Mouse (Mus musculus) heart, embryonic 14.5 days (tissue): ENCODE results near the gene Pou3f4. TPM values are rescaled to one million over a fixed set of nuclear protein-coding genes. Genes with fewer than 3 reads are reported as not detected.

Source experiments
- ATAC-seq: fragments of 200-750 bp; cut with Nextera tagmentation; 2 replicates; pipeline ENCODE4 v1.8.0; 2017; ENCODE audit warnings: low read depth, moderate TSS enrichment; ENCODE audit not compliant: insufficient number of reproducible peaks, insufficient read depth, low FRiP score
- H3K27ac ChIP-seq, 2 experiments: fragments of 200-500 bp in 1 of 2; fragments of 300-500 bp in 1 of 2; sonication (generic) in 1 of 2; replicated peaks in 1 of 2; 2 replicates each; pipeline ENCODE4 v1.5.1; 2012 to 2014; ENCODE audit warnings: low read depth in 2 of 2, low read length in 2 of 2, control low read depth in 1 of 2, mild to moderate bottlenecking in 1 of 2, mixed read lengths in 1 of 2; ENCODE audit not compliant: control insufficient read depth in 1 of 2, insufficient read depth in 1 of 2
- H3K27me3 ChIP-seq: fragments of 300-500 bp; sonication (generic); 2 replicates; pipeline ENCODE4 v1.6.1; 2014; ENCODE audit warnings: mild to moderate bottlenecking, low read length, control low read depth; ENCODE audit not compliant: control insufficient read depth, insufficient read depth
- H3K36me3 ChIP-seq: fragments of 300-500 bp; sonication (generic); 2 replicates; pipeline ENCODE4 v1.6.1; 2014; ENCODE audit warnings: mild to moderate bottlenecking, control low read depth, low read length, mixed read lengths; ENCODE audit not compliant: control insufficient read depth, insufficient read depth
- H3K4me1 ChIP-seq, 2 experiments: fragments of 200-500 bp in 1 of 2; fragments of 300-500 bp in 1 of 2; sonication (generic) in 1 of 2; 2 replicates each; pipeline ENCODE4 v1.6.1; 2012 to 2014; ENCODE audit warnings: low read length in 2 of 2, control low read depth in 1 of 2, mixed read lengths in 1 of 2; ENCODE audit not compliant: control insufficient read depth in 2 of 2, insufficient read depth in 2 of 2
- H3K4me2 ChIP-seq: fragments of 300-500 bp; sonication (generic); 2 replicates; pipeline ENCODE4 v1.6.1; 2014; ENCODE audit warnings: mild to moderate bottlenecking, low read length
- H3K4me3 ChIP-seq, 2 experiments: fragments of 200-500 bp in 1 of 2; fragments of 300-500 bp in 1 of 2; sonication (generic) in 1 of 2; 2 replicates each; pipeline ENCODE4 v1.5.1; 2012 to 2014; ENCODE audit warnings: low read length in 2 of 2, mild to moderate bottlenecking in 2 of 2, control low read depth in 1 of 2, low read depth in 1 of 2, moderate library complexity in 1 of 2; ENCODE audit not compliant: control insufficient read depth in 1 of 2, insufficient read depth in 1 of 2
- H3K9ac ChIP-seq: fragments of 300-500 bp; sonication (generic); 2 replicates; pipeline ENCODE4 v1.6.1; 2014; ENCODE audit warnings: mild to moderate bottlenecking, low read length
- H3K9me3 ChIP-seq: fragments of 300-500 bp; sonication (generic); 2 replicates; pipeline ENCODE4 v1.6.1; 2016; ENCODE audit warnings: low read length, control low read depth; ENCODE audit not compliant: control insufficient read depth
- WGBS: fragments of 180-500 bp; shearing (Covaris S2); extraction: QIAGEN DNeasy Blood & Tissue Kit; methylation state at CpG from one replicate; pipeline ENCODE4 v1.1.7; 2014; 5-methylcytosine and 5-hydroxymethylcytosine counted together
- polyA plus RNA-seq: library from polyadenylated mRNA; unstranded; fragments of >200 nt; fragmentation: Nextera tagmentation; extraction: Ambion mirVana; gene quantifications from 2 replicates; pipeline ENCODE4 v1.2.1, GENCODE M21; 2014

Pou3f4 gene
- polyA plus RNA-seq, 1 experiment from 2014 or later = 0.30 TPM

- no peak for ATAC-seq
- H3K9ac ChIP-seq = no peak overlapping the region
- H3K27ac ChIP-seq = no peak overlapping the region
- peak overlapping the region; percentile 73; the same call in 1 of the 2 replicates for H3K4me2 ChIP-seq
- 28% methylated on average over 5 of the region's 5 CpGs for WGBS
- peaks cover 22% of the 10 kb centered on the region for H3K27me3 ChIP-seq
- no peaks in the 10 kb centered on the region for H3K36me3 ChIP-seq
- H3K9me3 ChIP-seq = no peaks in the 10 kb centered on the region
- no peak overlapping the region for H3K4me3 ChIP-seq
- H3K4me1 ChIP-seq = no peaks in the 10 kb centered on the region; a peak in 1 of 4 replicates
These were observed 679 bp upstream of the Pou3f4 start for GRCm38 (mm10) chrX:110813401-110813800.

DNA sequence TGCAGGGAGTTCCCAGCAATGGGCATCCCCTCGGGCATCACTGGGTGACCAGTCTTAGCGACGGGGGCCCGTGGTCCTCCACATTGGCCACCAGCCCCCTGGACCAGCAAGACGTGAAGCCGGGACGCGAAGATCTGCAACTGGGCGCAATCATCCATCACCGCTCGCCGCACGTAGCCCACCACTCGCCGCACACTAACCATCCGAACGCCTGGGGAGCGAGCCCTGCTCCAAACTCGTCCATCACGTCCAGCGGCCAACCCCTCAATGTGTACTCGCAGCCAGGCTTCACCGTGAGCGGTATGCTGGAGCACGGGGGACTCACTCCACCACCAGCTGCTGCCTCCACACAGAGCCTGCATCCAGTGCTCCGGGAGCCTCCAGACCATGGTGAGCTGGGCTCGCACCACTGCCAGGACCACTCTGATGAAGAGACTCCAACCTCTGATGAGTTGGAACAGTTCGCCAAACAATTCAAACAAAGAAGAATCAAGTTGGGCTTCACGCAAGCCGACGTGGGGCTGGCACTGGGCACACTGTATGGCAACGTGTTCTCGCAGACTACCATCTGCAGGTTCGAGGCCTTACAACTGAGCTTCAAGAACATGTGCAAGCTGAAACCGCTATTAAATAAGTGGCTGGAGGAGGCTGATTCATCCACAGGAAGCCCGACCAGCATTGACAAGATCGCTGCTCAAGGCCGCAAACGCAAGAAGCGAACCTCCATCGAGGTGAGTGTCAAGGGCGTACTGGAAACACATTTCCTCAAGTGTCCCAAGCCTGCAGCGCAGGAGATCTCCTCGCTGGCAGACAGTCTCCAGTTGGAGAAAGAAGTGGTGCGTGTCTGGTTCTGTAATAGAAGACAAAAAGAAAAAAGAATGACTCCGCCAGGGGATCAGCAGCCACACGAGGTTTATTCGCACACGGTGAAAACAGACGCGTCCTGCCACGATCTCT is 790 bp downstream of the Pou3f4 start:
- WGBS = 17% methylated on average over 52 of the region's 52 CpGs
- Histone ChIP-seq H3K27me3 (peaks cover 25% of the 10 kb centered on the region), H3K4me2 (peak overlapping the region; percentile 73), H3K4me3 (peak overlapping the region; percentile 46 to 60), H3K9me3 (no peaks in the 10 kb centered on the region), H3K27ac (no peak overlapping the region), H3K9ac (0 out of 2 replicates have a peak overlapping the region, but pooled peaks have one; percentile 11), H3K4me1 (no peaks in the 10 kb centered on the region; a peak in 1 of 4 replicates), H3K36me3 (no peaks in the 10 kb centered on the region)
- 0 out of 2 replicates have a peak, but pooled peaks have one; percentile 13 for ATAC-seq

DNA sequence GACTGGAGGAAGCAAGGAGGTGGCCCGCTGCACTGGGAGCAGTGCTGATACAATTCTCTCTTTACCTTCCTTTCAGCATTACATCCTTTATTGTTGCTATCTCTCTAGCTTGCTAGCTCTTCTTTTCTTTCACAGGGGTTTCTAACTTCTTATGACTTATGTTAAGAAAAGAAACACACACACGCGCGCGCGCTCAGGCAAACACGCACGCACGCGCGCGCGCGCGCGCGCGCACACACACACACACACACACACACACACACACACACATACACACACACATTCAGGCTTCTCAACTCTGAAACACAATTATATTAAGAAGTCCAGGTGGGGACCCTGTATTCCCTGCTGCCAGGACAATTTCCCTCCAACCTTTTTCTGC is 1.5 kb downstream of the Pou3f4 start:
- Histone ChIP-seq H3K9me3 (no peaks in the 10 kb centered on the region), H3K27ac (no peak overlapping the region), H3K4me1 (no peaks in the 10 kb centered on the region; a peak in 1 of 4 replicates), H3K4me2 (peak overlapping the region; percentile 73), H3K36me3 (no peaks in the 10 kb centered on the region), H3K9ac (no peak overlapping the region), H3K27me3 (peaks cover 25% of the 10 kb centered on the region), H3K4me3 (peak overlapping the region; percentile 46 to 60)
- 18% methylated on average over 18 of the region's 18 CpGs for WGBS
- no peak for ATAC-seq

DNA sequence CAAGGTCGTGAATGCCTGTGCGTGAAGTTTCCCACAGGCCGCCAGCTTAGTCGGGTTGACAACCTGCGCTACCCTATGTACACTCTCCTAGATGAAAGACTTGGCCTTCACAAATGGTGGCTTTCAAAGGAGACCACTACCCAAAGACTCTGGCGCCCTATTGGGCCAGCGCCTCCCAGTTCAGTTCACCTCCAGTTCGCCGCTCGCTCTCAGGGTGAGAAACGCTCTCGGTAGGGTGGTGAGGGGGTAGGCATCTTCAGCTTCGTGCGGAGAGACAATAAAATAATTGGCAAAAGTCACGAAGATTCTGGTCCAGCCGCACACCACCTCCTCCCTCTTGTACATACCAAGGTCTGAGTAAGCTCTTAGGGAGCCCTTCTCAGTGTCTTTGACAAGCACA is 2.5 kb downstream of the Pou3f4 start:
- Histone ChIP-seq H3K36me3 (no peaks in the 10 kb centered on the region), H3K9ac (no peak overlapping the region), H3K4me1 (no peaks in the 10 kb centered on the region; a peak in 1 of 4 replicates), H3K4me3 (peak overlapping the region; percentile 16 to 18; a peak in 2 of 4 replicates), H3K27ac (no peak overlapping the region), H3K4me2 (peak overlapping the region; percentile 52), H3K27me3 (peaks cover 25% of the 10 kb centered on the region), H3K9me3 (no peaks in the 10 kb centered on the region)
- ATAC-seq = no peak
- WGBS = 15% methylated on average over 16 of the region's 16 CpGs

- Histone ChIP-seq H3K4me2 (peak overlapping the region; percentile 52), H3K36me3 (no peaks in the 10 kb centered on the region), H3K27ac (no peak overlapping the region), H3K4me3 (peak overlapping the region in 1 of 2 experiments; percentile 16; a peak in 1 of 4 replicates), H3K9me3 (no peaks in the 10 kb centered on the region), H3K4me1 (no peaks in the 10 kb centered on the region; a peak in 1 of 4 replicates), H3K9ac (no peak overlapping the region), H3K27me3 (peaks cover 25% of the 10 kb centered on the region)
- no peak for ATAC-seq
- WGBS = 22% methylated on average over 10 of the region's 10 CpGs
These were observed 3.1 kb downstream of the Pou3f4 start for GRCm38 (mm10) chrX:110817211-110817610.

GRCm38 (mm10) chrX:110837450-110837849 is 23.4 kb downstream of the Pou3f4 start:
- H3K4me2 ChIP-seq = no peak overlapping the region
- no peak overlapping the region for H3K4me3 ChIP-seq
- H3K36me3 ChIP-seq = no peaks in the 10 kb centered on the region
- ATAC-seq = no peak
- H3K9ac ChIP-seq = no peak overlapping the region
- no peaks in the 10 kb centered on the region for H3K4me1 ChIP-seq
- 58% methylated on average over 2 of the region's 2 CpGs for WGBS
- H3K27ac ChIP-seq = no peak overlapping the region
- no peaks in the 10 kb centered on the region for H3K9me3 ChIP-seq
- H3K27me3 ChIP-seq = no peaks in the 10 kb centered on the region

- no peak overlapping the region for H3K27ac ChIP-seq
- no peak overlapping the region for H3K4me3 ChIP-seq
- ATAC-seq = no peak
- no peaks in the 10 kb centered on the region for H3K4me1 ChIP-seq
- H3K9me3 ChIP-seq = no peaks in the 10 kb centered on the region
- no peaks in the 10 kb centered on the region for H3K27me3 ChIP-seq
- H3K9ac ChIP-seq = no peak overlapping the region
- H3K36me3 ChIP-seq = no peaks in the 10 kb centered on the region
- WGBS = 69% methylated on average over 2 of the region's 2 CpGs
- no peak overlapping the region for H3K4me2 ChIP-seq
These were observed 37.2 kb downstream of the Pou3f4 start for GRCm38 (mm10) chrX:110851300-110851699.
